Mouse (Mus musculus) layer of hippocampus, adult 18-20 months (tissue): ENCODE data around the gene Stpg3. TPM values are rescaled to one million over a fixed set of nuclear protein-coding genes. Genes with fewer than 3 reads are reported as not detected.

ENCODE experiments used
- DNase-seq, 2 experiments: peaks; one replicate each; pipeline ENCODE4 v3.0.0; 2022; ENCODE audit warnings: low spot score in 2 of 2
- total RNA-seq, 2 experiments: library from RNA; stranded (reverse); gene quantifications; 2 replicates each; pipeline ENCODE4 v1.2.3; 2021

The Stpg3 gene
- total RNA-seq, 2 experiments from 2014 or later: 0.18 to 0.25 TPM

- no peak for DNase-seq
Measured at GRCm38 (mm10) chr2:25180973-25181890, 33.2 kb downstream of the Stpg3 start.

DNA sequence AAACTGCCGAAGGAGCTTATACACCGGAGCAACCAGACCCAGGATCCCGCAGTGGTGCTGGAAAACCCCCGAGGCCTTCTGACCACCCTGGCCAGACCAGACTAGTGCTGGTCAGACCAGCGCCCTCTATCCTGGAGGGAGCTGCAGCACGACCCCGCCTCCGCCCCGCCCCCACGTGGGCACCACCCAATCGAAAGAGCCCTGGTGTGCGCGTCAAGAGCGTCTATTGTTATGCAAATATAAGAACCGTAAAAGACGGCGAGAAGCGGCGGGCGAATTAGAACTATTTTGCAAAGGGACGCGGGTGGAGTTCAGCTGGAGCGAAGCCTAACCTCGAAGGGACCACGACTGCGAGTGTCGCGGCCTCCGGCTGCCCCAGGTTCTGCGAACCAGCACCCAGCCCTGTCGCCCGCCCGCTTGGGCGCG lies 33.9 kb downstream of the Stpg3 start, which contains the start of gene Nrarp:
Nrarp (plus strand) TSS at position 281 of the 426 bp plus-strand sequence.
- peak; percentile 87 to 96 for DNase-seq

GRCm38 (mm10) chr2:25179566-25180217 lies 34.7 kb downstream of the Stpg3 start:
- no peak for DNase-seq

DNA sequence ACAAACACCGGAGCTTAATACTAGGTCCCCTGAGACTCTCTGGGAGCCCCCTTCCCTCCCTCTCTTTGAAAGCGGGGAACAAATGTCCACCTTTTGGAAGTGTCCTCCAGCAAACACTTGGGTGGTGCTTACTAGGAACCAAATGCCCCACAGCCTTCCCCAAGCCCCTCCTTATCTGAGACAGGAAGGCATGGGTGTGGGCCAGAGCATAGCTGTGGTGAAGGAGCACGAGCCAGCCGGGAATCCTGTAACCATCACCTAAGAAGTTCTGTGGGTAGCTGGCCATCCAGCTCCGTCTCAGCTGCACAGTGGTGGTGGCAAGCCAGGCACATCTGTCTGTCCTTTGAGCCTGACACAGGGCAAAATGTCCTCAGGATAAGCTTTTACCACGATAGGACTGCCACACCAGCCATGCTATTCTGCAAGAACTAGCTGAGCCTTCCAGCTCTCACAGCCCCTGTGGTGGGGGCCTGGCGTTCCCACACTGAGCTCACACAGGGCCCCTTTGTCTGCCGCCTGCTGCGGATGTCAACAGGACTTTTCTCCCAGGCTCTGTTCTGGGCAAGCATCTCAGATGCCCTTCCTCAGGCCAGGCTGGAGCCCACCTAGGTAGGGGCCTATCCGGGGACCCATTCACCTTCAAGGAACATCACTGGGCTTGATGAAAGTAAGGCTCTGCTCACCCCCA lies 36.0 kb downstream of the Stpg3 start:
- DNase-seq: no peak

DNA sequence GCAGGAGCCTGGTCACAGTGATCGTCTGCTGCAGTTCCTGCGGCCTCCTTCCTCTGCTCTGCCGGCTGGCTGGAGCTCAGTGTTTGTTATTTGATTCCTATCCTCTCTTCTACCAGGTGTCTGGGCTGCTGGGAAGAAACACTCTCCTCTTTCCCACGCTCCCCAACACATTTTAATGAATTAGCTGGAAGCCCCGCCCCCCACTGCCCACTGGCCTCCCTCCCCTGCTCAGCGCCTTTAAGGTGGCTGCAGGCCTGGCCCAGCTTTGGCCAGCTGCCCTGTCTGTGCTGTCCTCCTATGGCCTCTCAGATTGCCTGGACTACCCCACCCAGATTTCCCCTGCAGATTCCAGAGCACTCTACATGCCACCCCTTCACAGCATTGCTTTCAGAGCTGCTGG lies 36.8 kb downstream of the Stpg3 start:
- no peak for DNase-seq

DNA sequence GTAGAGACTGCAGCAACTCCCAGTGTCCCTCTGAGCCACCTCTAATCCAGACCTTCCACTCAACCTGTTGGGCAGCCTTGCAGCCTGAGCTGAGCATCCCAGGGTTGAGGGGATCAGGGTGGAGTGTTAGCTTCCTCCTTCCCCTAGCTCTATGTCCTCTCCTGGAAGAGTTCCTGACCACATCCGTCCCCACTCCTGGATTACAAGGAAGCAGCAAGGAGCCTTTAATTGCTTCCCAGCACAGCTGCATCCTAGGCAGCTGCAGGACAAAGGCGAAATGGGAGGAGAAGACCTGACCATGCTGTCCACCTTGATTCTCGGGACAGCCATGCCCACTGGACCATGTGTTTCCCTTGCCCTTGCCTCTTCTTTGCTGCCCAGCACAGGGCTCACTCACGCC lies 37.4 kb downstream of the Stpg3 start:
- no peak for DNase-seq

DNA sequence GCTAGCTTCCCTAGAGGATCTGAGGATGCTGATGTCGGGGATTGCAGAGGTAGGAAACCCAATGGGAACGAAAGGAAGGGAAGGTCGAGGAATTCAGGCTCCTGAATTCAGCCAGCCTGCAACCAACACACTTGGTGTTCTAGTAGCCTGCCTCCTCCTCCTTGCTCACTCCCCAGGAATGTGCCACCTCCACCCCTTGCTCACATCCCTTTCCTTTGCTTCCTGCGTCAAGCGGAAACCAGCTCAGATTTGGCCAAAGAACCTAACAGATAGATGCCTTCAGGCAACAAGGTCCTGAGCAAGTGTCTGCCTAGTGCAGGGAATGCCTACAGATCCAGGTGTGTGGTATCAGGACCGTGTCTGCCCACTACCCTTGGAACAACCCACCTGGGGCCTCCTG lies 37.9 kb downstream of the Stpg3 start:
- no peak for DNase-seq

DNA sequence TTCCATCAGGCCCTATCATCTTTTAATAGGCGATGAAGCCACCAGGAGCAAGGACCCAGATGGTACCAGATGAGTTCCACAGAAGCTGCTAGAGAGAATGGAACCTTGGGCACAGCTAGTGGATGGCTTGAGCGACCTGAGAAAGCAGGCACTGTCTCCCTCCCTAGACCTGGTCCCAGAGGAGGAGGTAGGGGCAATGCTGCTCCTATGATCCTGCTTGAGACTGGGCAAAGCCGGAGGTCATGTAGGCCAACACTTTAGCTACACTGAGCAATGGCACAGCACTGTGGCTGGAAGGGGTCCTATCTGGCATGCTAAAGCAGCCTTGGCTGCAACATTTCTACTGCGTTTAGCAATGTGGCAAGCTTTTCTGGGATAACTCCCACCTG lies 38.8 kb downstream of the Stpg3 start:
- DNase-seq: no peak

GRCm38 (mm10) chr2:25174866-25175689 lies 39.4 kb downstream of the Stpg3 start:
- no peak for DNase-seq

DNA sequence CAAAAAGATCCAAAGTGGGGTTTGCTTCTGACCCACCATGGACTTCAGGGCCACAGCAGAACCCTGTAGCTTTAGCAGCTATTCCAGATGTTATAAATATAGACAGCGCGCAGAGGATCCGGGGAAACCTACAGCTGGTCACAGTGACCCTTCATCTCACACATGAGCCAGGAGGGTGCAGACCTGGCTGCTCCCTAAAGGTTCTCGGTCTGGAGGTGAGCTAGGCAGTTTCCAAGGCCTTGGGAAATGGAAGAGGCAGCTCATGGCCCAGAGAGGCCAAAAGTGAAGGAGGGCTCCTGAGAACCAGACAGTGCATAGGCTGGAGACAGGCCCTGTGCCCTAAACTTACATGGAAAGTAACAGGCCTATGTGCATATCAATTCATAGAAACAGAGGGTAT lies 40.6 kb downstream of the Stpg3 start:
- no peak for DNase-seq

- DNase-seq: no peak
Measured at GRCm38 (mm10) chr2:25172629-25173028, 41.8 kb downstream of the Stpg3 start.

GRCm38 (mm10) chr2:25171769-25172153 lies 42.7 kb downstream of the Stpg3 start:
- DNase-seq: peak in 1 of 2 experiments; percentile 83

DNA sequence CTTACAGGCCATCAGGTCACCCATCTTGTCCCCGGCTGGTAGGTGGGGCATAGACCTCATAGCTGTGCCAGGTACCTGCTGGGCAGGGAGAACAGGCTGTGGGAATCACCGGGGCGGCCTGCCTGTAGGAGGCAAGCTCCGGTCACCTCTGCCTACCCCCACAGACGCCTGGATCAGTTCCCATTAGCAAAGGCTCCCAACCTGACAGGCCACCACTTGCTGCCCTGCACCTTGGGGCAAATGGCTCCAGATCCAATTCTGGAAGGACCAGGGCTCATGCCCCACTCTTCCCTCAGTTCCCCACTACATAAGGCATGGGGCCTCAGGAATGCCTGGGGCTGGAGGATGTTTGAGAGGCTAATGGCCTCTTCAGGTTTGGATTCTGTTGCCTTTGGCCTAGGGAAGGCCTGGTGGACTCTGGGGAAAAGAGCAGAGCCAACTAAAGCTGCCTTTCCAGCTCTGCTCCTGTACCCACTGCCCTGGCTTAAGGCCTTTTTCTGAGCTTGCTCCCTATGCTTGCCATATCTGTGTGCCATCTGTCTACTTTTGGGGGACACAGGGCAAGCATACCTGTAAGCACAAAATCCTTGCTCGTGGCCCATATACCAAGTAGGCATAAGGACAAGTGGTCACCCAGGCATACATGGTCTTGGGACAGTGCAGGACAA lies 43.2 kb downstream of the Stpg3 start:
- no peak for DNase-seq

DNA sequence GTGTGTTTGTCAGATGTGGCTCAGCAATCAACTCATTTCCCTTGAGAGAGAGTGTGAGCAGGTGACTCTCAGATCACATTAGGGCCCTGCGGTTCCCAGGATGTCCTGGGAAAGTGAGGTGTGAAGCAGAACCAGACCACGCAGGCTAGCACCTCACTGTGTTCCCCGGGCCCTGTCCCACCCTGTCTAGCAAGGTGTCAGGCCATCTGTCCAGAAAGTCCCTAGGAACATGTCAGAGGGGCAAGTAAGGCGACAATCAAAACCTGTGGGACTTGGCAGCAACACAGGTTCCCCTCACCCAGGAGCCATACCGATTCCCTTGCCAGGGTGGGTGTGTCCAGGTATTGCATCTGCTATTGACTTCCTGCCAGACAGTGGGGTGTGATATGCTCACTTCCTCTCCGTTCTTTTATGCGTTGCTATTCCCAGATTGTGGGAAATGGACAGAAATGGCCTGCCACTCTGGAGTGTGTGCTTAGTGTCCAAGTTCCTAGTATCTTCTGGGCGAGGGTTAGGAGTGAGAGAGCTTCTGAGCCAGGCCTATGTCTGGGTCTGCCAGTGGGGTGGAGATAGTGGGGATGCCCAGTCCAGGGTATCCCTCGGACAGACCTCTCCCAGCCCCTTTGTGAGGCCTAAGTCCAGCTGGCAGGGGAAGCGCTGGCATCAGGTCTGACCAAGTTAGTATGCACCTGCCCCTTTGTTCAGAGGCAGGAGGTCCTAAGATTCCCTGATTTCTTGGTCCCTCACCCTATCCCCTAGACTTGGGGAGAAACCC lies 43.9 kb downstream of the Stpg3 start:
- no peak for DNase-seq

- no peak for DNase-seq
Measured at GRCm38 (mm10) chr2:25169778-25170177, 44.7 kb downstream of the Stpg3 start.

- no peak for DNase-seq
Measured at GRCm38 (mm10) chr2:25168665-25168978, 45.8 kb downstream of the Stpg3 start.

DNA sequence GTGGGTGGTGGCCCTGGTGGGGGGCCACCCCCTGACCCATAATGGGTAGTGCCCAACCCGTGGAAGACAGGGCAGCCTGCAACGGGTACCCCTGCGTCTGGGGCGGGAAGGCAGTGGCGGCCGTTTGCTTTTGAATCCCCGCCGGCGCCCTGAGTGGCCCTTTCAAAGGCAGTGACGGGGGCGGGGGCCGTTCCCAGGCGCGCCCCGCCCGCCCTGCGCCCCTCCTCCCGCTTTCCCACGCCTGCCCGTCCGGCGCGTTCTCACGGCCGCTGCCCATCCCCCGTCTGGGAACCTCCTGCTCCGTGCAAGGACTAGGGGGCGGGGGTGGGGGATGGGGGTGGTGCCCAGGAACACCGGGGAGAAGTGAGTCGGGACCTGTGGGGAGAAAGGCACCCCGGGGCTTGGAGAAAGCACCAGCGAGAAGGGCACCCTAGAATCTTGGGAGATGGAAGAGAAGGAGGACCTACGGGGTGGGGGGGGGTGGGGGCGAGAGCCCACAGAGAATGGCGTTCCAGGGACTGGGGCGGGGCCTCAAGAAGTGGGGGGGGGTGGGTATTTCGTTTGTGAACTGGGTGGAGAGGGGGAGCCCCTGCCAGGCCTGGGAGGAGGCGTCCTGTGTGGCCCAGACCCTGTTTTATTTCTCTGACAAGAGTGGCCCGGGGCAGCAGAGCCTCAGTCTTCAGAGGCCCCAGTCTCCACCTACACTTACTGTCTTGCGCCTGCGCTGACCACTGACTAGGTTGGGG lies 46.3 kb downstream of the Stpg3 start:
- no peak for DNase-seq

GRCm38 (mm10) chr2:25167481-25167880 lies 47.0 kb downstream of the Stpg3 start:
- no peak for DNase-seq
